Mouse (Mus musculus) heart, postnatal 4 days (tissue): ENCODE data around the gene Iqgap2. TPM values are rescaled to one million over a fixed set of nuclear protein-coding genes. Genes with fewer than 3 reads are reported as not detected.

Experiments used
- DNase-seq: peaks from one replicate; pipeline ENCODE4 v3.0.0; 2021
- total RNA-seq, 2 experiments: library from RNA; stranded (reverse); gene quantifications; 2 replicates each; pipeline ENCODE4 v1.2.3; 2021

Gene Iqgap2
- total RNA-seq, 2 experiments from 2014 or later = 2.8 to 3.0 TPM

GRCm38 (mm10) chr13:95578016-95578697 is 313.6 kb downstream of the Iqgap2 start:
- no peak for DNase-seq

Other genes with a start within 250 kb of the Iqgap2 start
- under 1 TPM in 1 of 2 experiments, not detected in 1; 0.14 TPM for gene F2rl2, start 195.1 kb downstream of the Iqgap2 start, total RNA-seq
- gene Gm20075, start 189.5 kb upstream of the Iqgap2 start, total RNA-seq = 10 to 100 TPM; 24.4 to 27.3 TPM
- not detected for gene Gm17190, start 190.1 kb upstream of the Iqgap2 start, total RNA-seq
- under 1 TPM; 0.21 to 0.54 TPM for gene Sv2c, start 240.7 kb upstream of the Iqgap2 start, total RNA-seq